Mouse (Mus musculus) ES-E14 (cell line): ENCODE measurements around the gene Itgbl1. TPM values are rescaled to one million over a fixed set of nuclear protein-coding genes. Genes with fewer than 3 reads are reported as not detected.

ENCODE experiments used
- DNase-seq: peaks from one replicate; pipeline ENCODE4 v3.0.0-alpha.2; 2013; ENCODE audit warnings: low read depth, low spot score
- H3K27ac ChIP-seq: 2 replicates; pipeline ENCODE4 v1.5.1; 2012; ENCODE audit warnings: low read depth, mild to moderate bottlenecking, low read length, moderate library complexity, mixed read lengths; ENCODE audit not compliant: poor library complexity, insufficient read depth, severe bottlenecking
- H3K36me3 ChIP-seq: 2 replicates; pipeline ENCODE4 v1.6.1; 2012; ENCODE audit warnings: mild to moderate bottlenecking, low read length, moderate library complexity, mixed read lengths; ENCODE audit not compliant: control insufficient read depth, poor library complexity, insufficient read depth, severe bottlenecking
- H3K4me1 ChIP-seq, 2 experiments: fragments of 150-350 bp in 1 of 2; sonication (generic) in 1 of 2; 2 replicates each; pipeline ENCODE4 v1.6.1; 2012; ENCODE audit warnings: low read length in 2 of 2, mild to moderate bottlenecking in 1 of 2, mixed read lengths in 1 of 2; ENCODE audit not compliant: control insufficient read depth in 2 of 2, insufficient read depth in 2 of 2, poor library complexity in 1 of 2
- H3K4me3 ChIP-seq, 2 experiments: fragments of 150-350 bp in 1 of 2; sonication (generic) in 1 of 2; 2 replicates each; pipeline ENCODE4 v1.5.1; 2012; ENCODE audit warnings: low read length in 2 of 2, low read depth in 1 of 2, mild to moderate bottlenecking in 1 of 2, mixed read lengths in 1 of 2; ENCODE audit not compliant: insufficient read depth in 1 of 2, poor library complexity in 1 of 2, severe bottlenecking in 1 of 2
- H3K9ac ChIP-seq: 2 replicates; pipeline ENCODE4 v1.6.1; 2012; ENCODE audit warnings: low read depth, mild to moderate bottlenecking, low read length, mixed read lengths; ENCODE audit not compliant: poor library complexity, insufficient read depth, severe bottlenecking
- H3K9me3 ChIP-seq: fragments of 150-350 bp; sonication (generic); 2 replicates; pipeline ENCODE4 v1.6.1; 2012; ENCODE audit warnings: low read depth, mild to moderate bottlenecking, low read length; ENCODE audit not compliant: control insufficient read depth, insufficient read depth
- CHD2 ChIP-seq: IDR thresholded peaks from 2 replicates; pipeline ENCODE4 v1.6.1; 2014; ENCODE audit warnings: mild to moderate bottlenecking, low read depth, low read length, inconsistent platforms
- HCFC1 ChIP-seq: IDR thresholded peaks from 2 replicates; pipeline ENCODE4 v1.6.1; 2012; ENCODE audit warnings: low read length, inconsistent platforms, borderline replicate concordance; ENCODE audit not compliant: insufficient read depth
- MAFK ChIP-seq: IDR thresholded peaks from 2 replicates; pipeline ENCODE4 v1.6.1; 2014; ENCODE audit warnings: mild to moderate bottlenecking, low read depth, low read length, inconsistent platforms; ENCODE audit not compliant: insufficient read depth
- ZC3H11A ChIP-seq: IDR thresholded peaks from 2 replicates; pipeline ENCODE4 v1.6.1; 2012; ENCODE audit warnings: low read depth, mild to moderate bottlenecking, inconsistent platforms, low read length, borderline replicate concordance
- ZNF384 ChIP-seq: IDR thresholded peaks from 2 replicates; pipeline ENCODE4 v1.6.1; 2012; ENCODE audit warnings: low read depth, low read length, inconsistent platforms
- in situ Hi-C, 2 experiments: fragments of 600-800 bp; cut with MboI; formaldehyde crosslinking; loops; one replicate each; pipeline ENCODE4 v1.15.1; 2025; ENCODE audit warnings: low sequenced_read_pairs in 2 of 2, inconsistent platforms in 1 of 2; ENCODE audit not compliant: unreplicated experiment in 2 of 2
- total RNA-seq: library from RNA; depleted of rRNA; stranded (reverse); fragments of 300-350 nt; gene quantifications from 2 replicates; pipeline ENCODE4 v1.2.3, GENCODE M21; 2012

Itgbl1 gene
- total RNA-seq, 1 experiment = 0.04 TPM

GRCm38 (mm10) chr14:123801744-123802143 lies 142.0 kb downstream of the Itgbl1 start:
- H3K9me3 ChIP-seq = no peaks in the 10 kb centered on the region
- no peak overlapping the region for H3K4me3 ChIP-seq
- DNase-seq = no peak
- no peak overlapping the region for H3K27ac ChIP-seq
- no peaks in the 10 kb centered on the region for H3K4me1 ChIP-seq
- H3K36me3 ChIP-seq = no peaks in the 10 kb centered on the region
- in situ Hi-C loops = no loop called here
- no peak for TF ChIP-seq MAFK
- TF ChIP-seq ZC3H11A = no peak
- no peak overlapping the region for H3K9ac ChIP-seq

DNA sequence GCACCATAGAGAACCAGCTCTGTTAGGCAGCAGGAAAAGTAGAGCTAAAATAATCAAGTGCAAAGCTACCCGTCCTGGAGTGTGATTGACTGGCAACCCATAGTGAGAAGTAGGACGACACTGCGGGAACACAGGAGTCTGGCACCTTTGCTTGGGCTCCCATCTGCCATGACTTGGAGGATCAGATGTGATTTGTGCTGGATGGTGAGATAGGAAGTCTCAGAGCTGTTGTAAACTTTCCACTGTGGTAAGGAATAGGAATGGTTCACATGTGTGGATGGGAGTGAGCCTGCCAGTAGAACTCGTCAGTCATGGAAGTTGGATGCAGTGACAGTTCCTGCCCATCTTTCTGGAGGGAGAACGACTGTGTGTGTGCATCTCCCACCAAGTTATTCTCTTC lies 177.9 kb downstream of the Itgbl1 start:
- in situ Hi-C loops = no loop called here
- H3K4me3 ChIP-seq = no peak overlapping the region
- no peak for TF ChIP-seq ZC3H11A
- no peak for TF ChIP-seq MAFK
- TF ChIP-seq ZNF384 = no peak
- no peak for TF ChIP-seq HCFC1
- TF ChIP-seq CHD2 = no peak
- no peak overlapping the region for H3K9ac ChIP-seq
- no peak overlapping the region for H3K27ac ChIP-seq
- no peak for DNase-seq
- no peaks in the 10 kb centered on the region for H3K36me3 ChIP-seq
- H3K9me3 ChIP-seq = no peaks in the 10 kb centered on the region
- H3K4me1 ChIP-seq = no peaks in the 10 kb centered on the region

- no peaks in the 10 kb centered on the region for H3K4me1 ChIP-seq
- in situ Hi-C loops = no loop called here
- DNase-seq = no peak
- no peak for TF ChIP-seq ZNF384
- TF ChIP-seq ZC3H11A = no peak
- no peak for TF ChIP-seq HCFC1
- no peak for TF ChIP-seq CHD2
- no peak for TF ChIP-seq MAFK
- H3K36me3 ChIP-seq = no peaks in the 10 kb centered on the region
- no peak overlapping the region for H3K9ac ChIP-seq
- H3K27ac ChIP-seq = no peak overlapping the region
- H3K9me3 ChIP-seq = no peaks in the 10 kb centered on the region
- no peak overlapping the region for H3K4me3 ChIP-seq
Measured at GRCm38 (mm10) chr14:123843675-123844425, 184.1 kb downstream of the Itgbl1 start.

DNA sequence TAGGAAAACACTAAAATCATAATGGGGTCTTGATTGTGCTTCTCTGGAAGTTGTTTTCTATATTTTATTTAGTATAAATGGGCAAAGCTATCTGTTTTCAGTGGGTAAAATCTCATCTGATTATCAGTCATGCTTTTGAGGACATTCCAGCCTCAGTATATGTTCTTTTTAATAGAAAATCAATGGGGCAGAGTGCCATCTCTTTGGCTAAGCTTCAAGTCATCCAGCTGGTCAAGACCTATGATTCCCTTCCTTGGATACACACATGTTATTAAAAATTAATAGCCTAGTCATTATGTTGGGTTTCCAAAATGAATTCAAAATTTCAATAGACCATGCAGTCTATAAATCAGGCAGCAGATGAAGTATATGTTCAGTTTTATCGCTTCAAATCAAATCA lies 204.8 kb downstream of the Itgbl1 start:
- H3K9me3 ChIP-seq = no peaks in the 10 kb centered on the region
- H3K36me3 ChIP-seq = no peaks in the 10 kb centered on the region
- no peak overlapping the region for H3K9ac ChIP-seq
- in situ Hi-C loops = no loop called here
- no peak overlapping the region for H3K4me3 ChIP-seq
- no peak for DNase-seq
- H3K27ac ChIP-seq = no peak overlapping the region
- TF ChIP-seq ZNF384 (no peak), CHD2 (no peak), HCFC1 (no peak), MAFK (no peak), ZC3H11A (no peak)
- no peaks in the 10 kb centered on the region for H3K4me1 ChIP-seq
